Comparison of ENCODE assay signal across 10 mouse cellular contexts in genomic region chr12:111908997-111909550, GRCm38 (mm10). TPM values are rescaled to one million over a fixed set of nuclear protein-coding genes. Genes with fewer than 3 reads are reported as not detected.
A peak's percentile ranks its signal among the peaks of the same experiment; 100 is the strongest.
DNase-seq lines count a peak whose midpoint lies in the region; ATAC-seq and TF ChIP-seq lines count a peak whose summit lies in the region.
"Had no signal": no experiment of that assay in that cellular context is flagged by ENCODE, and none has a peak within 500 bp of the region (broad histone marks: within the 10 kb centered on the region; RNA-seq: fewer than 3 reads in every experiment).

No protein-coding gene starts in this region.

- H3K4me3 ChIP-seq in heart, embryonic 12.5 days: peak overlapping the region; percentile 83; the same call in 1 of the 2 replicates
- H3K4me3 ChIP-seq in heart, adult 2 months: no peak overlapping the region
- peak overlapping the region; percentile 85 for H3K4me3 ChIP-seq in E14TG2a.4 (replicated peaks; ENCODE audit: low read length)
- H3K4me3 ChIP-seq in hindbrain, embryonic 14.5 days (replicated peaks; ENCODE audit: low read length): peak overlapping the region; percentile 86; the same call in 1 of the 2 replicates
- peak overlapping the region; percentile 83 for H3K4me3 ChIP-seq in midbrain, embryonic 13.5 days (replicated peaks)

- TF ChIP-seq CTCF in heart, adult 2 months (IDR thresholded peaks at IDR 0.05): no peak
- no peak for TF ChIP-seq CTCF in E14TG2a.4 (conservative IDR thresholded peaks at IDR 0.05; ENCODE audit: low read length)

- H3K27me3 ChIP-seq in heart, embryonic 12.5 days (replicated peaks): peaks cover 5% of the 10 kb centered on the region; the same call in 1 of the 2 replicates
- H3K27me3 ChIP-seq in heart, adult 2 months (ENCODE audit: control insufficient read depth, insufficient read depth, low read length): no peaks in the 10 kb centered on the region
- peaks cover 55% of the 10 kb centered on the region for H3K27me3 ChIP-seq in E14TG2a.4 (ENCODE audit: insufficient read depth, low read length)
- H3K27me3 ChIP-seq in hindbrain, embryonic 14.5 days (ENCODE audit: control insufficient read depth, insufficient read depth, low read length): 0 out of 2 replicates have a peak, but pooled peaks cover 13% of the 10 kb centered on the region
- H3K27me3 ChIP-seq in midbrain, embryonic 13.5 days: peaks cover 31% of the 10 kb centered on the region

- H3K27ac ChIP-seq in heart, embryonic 12.5 days (ENCODE audit: poor library complexity, severe bottlenecking): no peak overlapping the region
- no peak overlapping the region for H3K27ac ChIP-seq in heart, adult 2 months
- no peak overlapping the region for H3K27ac ChIP-seq in hindbrain, embryonic 14.5 days
- H3K27ac ChIP-seq in midbrain, embryonic 13.5 days: no peak overlapping the region

- H3K9ac ChIP-seq in heart, embryonic 12.5 days: no peak overlapping the region
- H3K9ac ChIP-seq in heart, adult 2 months (ENCODE audit: low read depth, low read length): no peak overlapping the region
- peak overlapping the region; percentile 86; the same call in 1 of the 2 replicates for H3K9ac ChIP-seq in hindbrain, embryonic 14.5 days
- no peak overlapping the region; the same call in 1 of the 2 replicates for H3K9ac ChIP-seq in midbrain, embryonic 13.5 days (replicated peaks)

- TF ChIP-seq EP300 in heart, adult 2 months (IDR thresholded peaks at IDR 0.05; ENCODE audit: insufficient read depth, low read depth, low read length): no peak

- no peaks in the 10 kb centered on the region for H3K9me3 ChIP-seq in heart, embryonic 12.5 days (replicated peaks)
- H3K9me3 ChIP-seq in E14TG2a.4 (ENCODE audit: low read length): no peaks in the 10 kb centered on the region
- H3K9me3 ChIP-seq in hindbrain, embryonic 14.5 days (ENCODE audit: control insufficient read depth, low read length): no peaks in the 10 kb centered on the region
- H3K9me3 ChIP-seq in midbrain, embryonic 13.5 days: no peaks in the 10 kb centered on the region

- 68% methylated on average over 11 of the region's 11 CpGs for whole genome bisulfite sequencing in heart, embryonic 12.5 days
- 60% methylated on average over 11 of the region's 11 CpGs for WGBS in heart, adult 2 months
- WGBS in hindbrain, embryonic 14.5 days: 73% methylated on average over 11 of the region's 11 CpGs
- 79% methylated on average over 11 of the region's 11 CpGs for WGBS in midbrain, embryonic 13.5 days

- H3K36me3 ChIP-seq in heart, embryonic 12.5 days: no peaks in the 10 kb centered on the region
- no peaks in the 10 kb centered on the region for H3K36me3 ChIP-seq in heart, adult 2 months (ENCODE audit: control insufficient read depth, insufficient read depth, low read length)
- H3K36me3 ChIP-seq in E14TG2a.4 (ENCODE audit: insufficient read depth, low read length): no peaks in the 10 kb centered on the region
- no peaks in the 10 kb centered on the region for H3K36me3 ChIP-seq in hindbrain, embryonic 14.5 days (replicated peaks; ENCODE audit: control insufficient read depth, insufficient read depth)
- no peaks in the 10 kb centered on the region for H3K36me3 ChIP-seq in midbrain, embryonic 13.5 days

- H3K4me2 ChIP-seq in heart, embryonic 12.5 days: peak overlapping the region; percentile 87; the same call in 1 of the 2 replicates
- peak overlapping the region; percentile 90 for H3K4me2 ChIP-seq in hindbrain, embryonic 14.5 days (replicated peaks)
- peak overlapping the region; percentile 82 for H3K4me2 ChIP-seq in midbrain, embryonic 13.5 days (replicated peaks)

- H3K79me2 ChIP-seq in heart, adult 2 months (replicated peaks; ENCODE audit: control insufficient read depth, insufficient read depth, low read length): no peaks in the 10 kb centered on the region

- intact Hi-C loops in heart, adult 2 months (cut with DNase I): loop anchor here (1.0 to 5.0 kb wide), 2 partner anchors 15 to 33 kb away; no protein-coding TSS in a partner anchor

- H3K4me1 ChIP-seq in heart, embryonic 12.5 days (replicated peaks): peaks cover 12% of the 10 kb centered on the region; the same call in 1 of the 2 replicates
- H3K4me1 ChIP-seq in heart, adult 2 months (ENCODE audit: control insufficient read depth, insufficient read depth, low read length): peaks cover 8% of the 10 kb centered on the region
- peaks cover 27% of the 10 kb centered on the region for H3K4me1 ChIP-seq in E14TG2a.4 (replicated peaks; ENCODE audit: low read depth, low read length)
- H3K4me1 ChIP-seq in hindbrain, embryonic 14.5 days (replicated peaks; ENCODE audit: control insufficient read depth, insufficient read depth, low read length): peaks cover 12% of the 10 kb centered on the region
- H3K4me1 ChIP-seq in midbrain, embryonic 13.5 days (replicated peaks): peaks cover 16% of the 10 kb centered on the region

- no peak for DNase-seq in heart, adult 2 months
- DNase-seq in hindbrain, embryonic 14.5 days (ENCODE audit: low spot score): no peak
- DNase-seq in right cerebral cortex, postnatal 10 days (ENCODE audit: low spot score in 2 of 2): no peak
- DNase-seq in spleen, adult 12 weeks (ENCODE audit: low spot score): no peak
- DNase-seq in layer of hippocampus, adult 18-20 months (ENCODE audit: low spot score in 2 of 2): no peak
- DNase-seq: kidney, adult 11 months; lung, postnatal 4 days had no signal

- no peak for TF ChIP-seq POLR2A in heart, adult 2 months (IDR thresholded peaks at IDR 0.05; ENCODE audit: insufficient read depth, low read depth, low read length)

- ATAC-seq in heart, embryonic 12.5 days (ENCODE audit: insufficient number of reproducible peaks, low FRiP score): no peak
- ATAC-seq in hindbrain, embryonic 14.5 days (ENCODE audit: low FRiP score): no peak
- ATAC-seq in midbrain, embryonic 13.5 days: no peak

RNA-seq across cellular contexts. Expression of gene Ppp1r13b, which starts 1.2 kb away (rescaled TPM):
- polyA plus RNA-seq in heart, embryonic 12.5 days (2016; fragmentation: Nextera tagmentation; extraction: Ambion mirVana): 17.9 and 19.8 TPM in 2 replicates
- total RNA-seq in heart, adult 2 months (2021): 10 to 100 TPM; 18.0 to 18.1 TPM
- 11.8 and 16.6 TPM in 2 replicates for polyA plus RNA-seq in heart, adult 2 months (2012; rRNA removed)
- polyA plus RNA-seq in hindbrain, embryonic 14.5 days (2014; fragmentation: Nextera tagmentation; extraction: Ambion mirVana): 38.0 and 43.3 TPM in 2 replicates
- polyA plus RNA-seq in midbrain, embryonic 13.5 days (2015; fragmentation: Nextera tagmentation; extraction: Ambion mirVana): 17.8 and 19.7 TPM in 2 replicates
- 10 to 100 TPM; 92.7 to 98.4 TPM for total RNA-seq in layer of hippocampus, adult 18-20 months (2021)

RNA-seq across cellular contexts. Expression of gene Atp5mpl, which starts 57.7 kb away (rescaled TPM):
- polyA plus RNA-seq in heart, embryonic 12.5 days (2016; fragmentation: Nextera tagmentation; extraction: Ambion mirVana): 1,412 and 1,427 TPM in 2 replicates
- 1,000 to 10,000 TPM; 1,131 to 1,298 TPM for total RNA-seq in heart, adult 2 months (2021)
- polyA plus RNA-seq in heart, adult 2 months (2012; rRNA removed): 163 and 316 TPM in 2 replicates
- polyA plus RNA-seq in hindbrain, embryonic 14.5 days (2014; fragmentation: Nextera tagmentation; extraction: Ambion mirVana): 789 and 991 TPM in 2 replicates
- 697 and 714 TPM in 2 replicates for polyA plus RNA-seq in midbrain, embryonic 13.5 days (2015; fragmentation: Nextera tagmentation; extraction: Ambion mirVana)
- total RNA-seq in layer of hippocampus, adult 18-20 months (2021): 100 to 1,000 TPM; 341 to 347 TPM
